Mouse (Mus musculus) adrenal gland, postnatal 25 days (tissue): ENCODE data around the gene Zbtb2. TPM values are rescaled to one million over a fixed set of nuclear protein-coding genes. Genes with fewer than 3 reads are reported as not detected.

Experiments used
- DNase-seq: peaks from one replicate; pipeline ENCODE4 v3.0.0; 2021; ENCODE audit warnings: mixed read lengths
- total RNA-seq: library from RNA; stranded (reverse); gene quantifications from 2 replicates; pipeline ENCODE4 v1.2.3, GENCODE M21; 2021

The Zbtb2 gene
- total RNA-seq, 1 experiment from 2014 or later, result 11.5 TPM

DNA sequence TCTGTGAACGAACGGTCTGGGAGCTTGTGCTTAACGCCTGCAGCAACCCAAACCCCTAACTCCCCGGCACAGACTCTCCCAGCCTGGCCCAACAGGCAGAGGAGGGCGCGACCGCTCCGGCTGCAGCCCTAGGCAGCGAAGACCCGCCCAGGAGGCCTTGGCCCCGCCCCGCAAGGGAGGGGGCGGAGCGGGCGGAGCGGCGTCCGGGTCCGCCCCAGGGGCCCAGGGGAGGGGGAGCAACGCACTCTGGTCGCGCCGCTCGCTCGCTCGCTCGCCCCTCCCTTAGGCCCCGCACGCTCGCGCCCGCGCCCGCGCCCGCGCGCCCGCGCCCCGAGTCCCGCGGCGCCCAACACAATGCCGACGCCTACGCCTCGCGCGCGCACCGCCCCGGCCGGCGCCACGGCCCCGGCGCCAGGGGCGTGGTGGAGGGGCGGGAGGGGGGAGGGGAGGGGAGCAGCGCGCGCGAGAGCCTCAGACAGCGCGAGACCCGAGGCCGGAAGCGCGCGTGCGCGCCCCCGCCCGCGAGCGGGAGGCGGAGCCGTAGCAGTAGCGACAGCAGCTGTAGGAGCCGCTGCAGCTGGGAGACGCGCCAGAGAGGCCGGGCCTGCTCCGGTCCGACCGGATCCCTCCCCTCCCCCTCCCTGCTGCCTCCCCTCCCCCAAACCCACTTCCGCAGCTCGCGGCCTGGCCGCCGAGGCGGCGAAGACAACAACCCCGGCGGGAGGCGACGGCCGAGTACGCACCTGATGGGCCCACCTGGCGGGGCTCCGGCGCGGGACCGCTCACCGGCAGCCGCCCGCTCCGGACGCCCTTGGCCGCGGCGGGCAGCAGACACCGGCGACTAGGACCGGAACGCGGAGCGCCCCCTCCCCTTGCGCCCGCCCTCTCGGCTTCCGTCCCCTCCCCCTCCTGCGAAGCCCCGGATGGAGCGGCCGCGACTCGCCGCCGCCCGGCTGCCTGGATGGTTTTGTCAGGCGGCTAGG is 1.0 kb downstream of the Zbtb2 start:
- DNase-seq, result peak; percentile 95

DNA sequence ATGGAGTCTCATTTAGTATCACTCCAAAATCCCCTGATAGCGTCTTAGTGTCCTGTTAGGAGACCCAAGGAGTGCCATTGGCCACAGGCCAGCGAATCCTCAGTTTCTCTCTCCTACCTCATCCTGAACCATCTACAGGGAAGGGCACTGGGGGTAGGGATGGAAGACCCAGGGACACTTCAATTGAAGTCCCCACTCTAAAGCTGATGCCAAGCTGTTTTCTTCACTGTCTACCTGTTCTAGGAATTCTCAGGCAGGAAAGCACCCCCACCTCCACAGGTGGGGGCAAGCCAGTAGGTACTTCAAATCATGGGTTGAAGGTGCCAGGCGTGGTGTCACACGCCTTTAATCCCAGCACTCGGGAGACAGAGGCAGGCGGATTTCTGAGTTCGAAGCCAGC is 3.7 kb downstream of the Zbtb2 start:
- DNase-seq, result no peak

DNA sequence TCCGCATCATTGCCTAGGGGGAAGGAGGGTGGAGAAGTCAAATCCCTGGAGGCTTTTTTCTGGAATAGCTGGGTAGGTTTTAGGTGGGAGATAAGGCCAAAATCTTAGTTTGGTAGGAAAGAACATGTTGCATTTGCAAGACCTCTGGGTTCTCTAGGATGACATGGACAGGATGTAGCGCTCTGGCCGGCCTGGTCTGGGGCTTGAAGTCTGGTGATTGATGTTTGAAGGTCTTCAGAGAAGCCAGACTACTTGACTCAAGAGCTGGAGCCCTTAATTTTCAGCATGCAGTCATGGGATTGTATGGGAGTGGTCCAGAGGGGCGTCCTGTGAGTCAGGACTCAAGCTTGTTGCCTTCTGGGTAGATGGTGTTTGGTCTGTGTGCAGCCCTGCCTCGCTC is 7.2 kb downstream of the Zbtb2 start:
- no peak for DNase-seq

DNA sequence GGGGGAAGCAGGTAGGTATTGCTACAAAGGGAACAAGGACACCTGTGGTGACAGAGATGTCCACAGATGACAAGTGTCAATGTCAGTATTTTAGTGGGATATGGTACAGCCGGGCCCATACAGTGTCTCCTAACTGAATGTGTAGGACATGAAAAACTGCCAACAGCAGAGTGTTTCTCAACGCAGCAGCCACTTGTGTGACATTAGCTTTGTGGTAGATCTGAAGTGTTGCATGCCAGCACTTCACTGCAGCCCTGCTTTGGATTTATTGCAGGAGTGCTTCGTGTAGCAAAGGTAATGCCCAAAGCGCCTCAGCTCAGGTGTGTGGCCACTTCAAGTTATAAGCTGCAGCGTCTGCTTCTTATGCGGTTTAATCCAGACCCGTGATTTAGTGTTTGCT is 11.0 kb downstream of the Zbtb2 start:
- DNase-seq, result no peak

DNA sequence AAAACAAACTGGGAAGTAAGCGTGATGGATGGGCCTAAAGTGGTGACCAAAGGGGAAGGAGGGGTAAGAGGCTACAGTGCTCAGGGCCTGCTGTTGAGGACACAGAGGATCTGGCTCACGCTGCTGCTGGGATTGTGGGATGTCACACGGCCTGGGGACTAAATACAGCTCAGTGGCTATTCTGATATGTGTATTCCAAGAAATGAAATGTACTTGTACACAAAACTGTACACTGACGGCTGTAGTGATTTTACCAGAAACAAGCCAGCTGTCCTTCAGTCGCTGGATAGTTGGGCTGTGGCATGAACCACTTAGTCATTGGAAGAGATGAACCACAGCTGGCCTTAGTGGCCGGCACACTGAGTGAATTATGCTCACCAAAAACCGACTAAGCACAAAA is 11.4 kb downstream of the Zbtb2 start:
- DNase-seq, result no peak

DNA sequence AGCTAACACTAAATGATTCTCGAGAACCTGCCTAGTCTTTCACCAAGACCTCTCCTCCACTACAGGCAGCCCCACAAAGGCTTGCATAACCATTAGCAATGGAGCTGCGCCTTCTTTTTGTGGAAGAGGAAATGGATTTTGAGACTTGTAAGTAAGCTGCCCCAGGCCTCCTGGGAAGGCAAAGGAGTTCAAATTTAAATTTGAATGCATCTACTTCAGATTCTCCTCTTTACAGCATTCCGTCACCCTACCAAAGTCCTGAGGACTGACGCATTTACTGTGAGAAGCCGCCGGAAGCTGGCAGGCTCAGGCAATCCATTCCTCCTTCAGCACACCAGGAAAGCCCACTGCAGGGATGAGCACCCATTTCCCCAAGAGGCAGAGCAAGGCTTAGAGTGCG is 12.6 kb downstream of the Zbtb2 start:
- DNase-seq, result no peak

DNA sequence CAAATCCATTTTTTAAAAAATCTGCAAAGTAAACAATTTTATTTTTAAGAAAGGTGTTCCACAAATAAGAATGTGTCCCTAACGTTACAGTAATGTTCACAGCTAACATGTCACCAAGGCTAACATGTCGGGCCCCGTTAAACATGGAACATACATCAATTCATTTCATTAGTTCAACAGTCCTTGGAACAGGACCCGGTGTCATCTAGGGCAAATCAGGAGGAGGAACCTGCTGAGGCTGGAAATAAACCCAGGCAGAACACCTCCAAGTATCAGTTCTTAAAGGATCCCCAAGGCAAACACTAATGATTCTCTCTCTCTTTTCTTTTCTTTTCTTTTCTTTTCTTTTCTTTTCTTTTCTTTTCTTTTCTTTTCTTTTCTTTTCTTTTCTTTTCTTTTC is 13.2 kb downstream of the Zbtb2 start:
- no peak for DNase-seq

DNA sequence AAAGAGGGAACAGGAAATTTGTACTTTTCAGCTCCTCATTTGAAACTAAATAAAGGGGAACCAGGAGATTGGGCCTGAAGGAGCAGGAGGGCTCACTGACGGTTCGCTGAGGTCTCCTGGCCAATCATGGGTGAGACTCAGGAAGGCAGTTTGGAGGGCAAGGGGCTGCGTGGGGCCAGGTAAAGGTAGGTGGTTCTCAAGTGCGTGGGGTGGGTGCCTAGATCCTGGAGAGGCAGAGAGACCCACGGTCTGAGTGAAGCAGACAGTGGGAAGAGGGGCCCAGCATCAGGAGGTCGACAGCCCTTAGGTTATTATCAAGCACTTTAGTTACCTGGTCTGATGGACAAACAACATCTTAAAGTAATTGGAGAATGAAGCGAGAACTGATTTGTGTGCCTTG is 13.7 kb downstream of the Zbtb2 start:
- DNase-seq, result no peak

DNA sequence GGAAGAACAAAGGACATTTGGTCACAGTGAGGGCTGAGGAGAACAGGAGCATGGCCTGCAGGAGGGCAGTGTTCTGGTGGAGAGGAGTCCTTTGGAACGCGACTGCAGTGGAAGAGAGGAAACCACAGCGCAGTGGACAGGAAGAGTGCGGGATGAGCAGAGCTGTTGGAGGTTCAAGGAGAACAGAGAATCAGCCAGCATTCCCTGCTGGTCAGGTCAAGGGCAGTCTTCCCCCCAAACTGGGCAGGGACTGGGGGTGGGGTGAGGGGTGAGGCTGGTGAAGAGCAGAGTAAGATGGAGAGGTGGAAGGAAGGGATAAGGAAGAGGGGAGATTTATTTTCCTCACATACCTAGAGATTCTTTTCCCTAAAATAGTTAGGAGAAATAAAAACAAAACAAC is 14.3 kb downstream of the Zbtb2 start:
- DNase-seq, result no peak

DNA sequence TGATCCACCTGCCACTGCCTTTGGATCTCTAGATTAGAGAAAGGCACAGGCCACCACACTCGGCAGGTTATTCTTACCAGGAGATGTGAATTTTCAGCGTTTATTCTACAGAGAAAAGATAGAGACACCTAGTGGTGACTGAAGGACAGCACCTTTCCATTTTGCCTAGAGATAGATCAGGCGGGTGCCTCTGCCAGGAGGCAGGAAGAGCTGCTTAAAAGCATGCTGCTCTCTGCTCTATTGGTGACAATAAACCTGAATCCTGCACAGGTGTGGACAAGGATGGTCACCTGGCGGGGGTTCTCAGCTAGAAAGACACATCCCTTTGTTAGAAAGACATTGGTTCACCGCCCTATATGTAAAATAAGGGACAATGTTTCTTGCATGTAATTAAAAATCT is 15.9 kb downstream of the Zbtb2 start:
- DNase-seq, result no peak

DNA sequence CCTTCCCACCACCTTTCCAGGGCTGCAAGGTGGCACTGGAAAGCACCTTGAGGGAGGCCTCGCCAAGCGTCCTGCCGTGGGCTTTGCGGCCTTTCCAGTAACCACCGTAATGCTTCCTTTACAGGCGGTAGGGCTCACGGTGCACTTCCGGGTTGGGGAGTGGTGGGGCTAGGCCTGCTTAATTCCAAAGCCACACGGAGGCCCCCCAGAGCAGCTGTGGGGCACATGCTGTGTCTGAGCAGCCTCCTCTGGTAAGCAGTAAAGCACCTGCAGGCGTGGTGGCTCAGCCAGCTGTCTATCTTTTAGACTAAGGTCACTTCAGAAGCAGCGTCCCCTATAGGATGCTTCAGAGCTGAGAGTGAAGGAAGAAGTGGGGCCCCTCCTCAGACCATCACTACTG is 17.8 kb downstream of the Zbtb2 start:
- no peak for DNase-seq

DNA sequence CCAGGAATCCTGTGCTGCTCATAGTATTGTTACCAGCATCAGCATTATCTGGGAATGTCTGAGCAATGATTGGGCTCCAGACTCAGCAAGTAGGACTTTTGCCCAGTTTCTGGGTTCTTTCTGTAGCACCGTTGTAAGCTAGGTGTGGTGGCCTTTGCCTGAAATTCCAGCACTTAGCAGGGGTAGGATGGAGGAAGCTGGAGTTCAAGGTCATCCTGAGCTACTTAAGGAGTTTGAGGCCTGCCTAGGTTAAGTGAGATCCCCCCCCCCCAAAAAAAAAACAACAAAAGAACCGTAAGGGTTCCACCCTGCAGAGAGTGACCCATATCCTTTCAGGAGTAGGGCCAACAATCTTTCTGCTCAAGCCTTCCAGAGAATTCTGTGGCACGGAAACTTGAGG is 23.3 kb downstream of the Zbtb2 start:
- DNase-seq, result no peak

DNA sequence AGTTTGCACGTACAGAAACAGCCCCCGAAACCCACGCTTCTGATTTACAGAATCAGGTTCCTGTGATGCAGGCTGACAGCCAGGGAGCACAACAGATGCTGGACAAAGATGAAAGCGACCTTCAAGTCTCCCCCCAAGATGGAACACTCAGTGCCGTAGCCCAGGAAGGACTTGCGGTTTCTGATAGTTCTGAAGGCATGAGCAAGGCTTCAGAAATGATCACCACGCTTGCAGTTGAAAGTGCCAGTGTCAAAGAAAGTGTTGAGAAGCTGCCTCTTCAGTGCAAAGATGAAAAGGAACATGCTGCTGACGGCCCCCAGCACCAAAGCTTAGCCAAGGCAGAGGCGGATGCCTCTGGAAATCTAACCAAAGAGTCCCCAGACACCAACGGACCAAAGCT is 30.5 kb downstream of the Zbtb2 start:
- no peak for DNase-seq

DNA sequence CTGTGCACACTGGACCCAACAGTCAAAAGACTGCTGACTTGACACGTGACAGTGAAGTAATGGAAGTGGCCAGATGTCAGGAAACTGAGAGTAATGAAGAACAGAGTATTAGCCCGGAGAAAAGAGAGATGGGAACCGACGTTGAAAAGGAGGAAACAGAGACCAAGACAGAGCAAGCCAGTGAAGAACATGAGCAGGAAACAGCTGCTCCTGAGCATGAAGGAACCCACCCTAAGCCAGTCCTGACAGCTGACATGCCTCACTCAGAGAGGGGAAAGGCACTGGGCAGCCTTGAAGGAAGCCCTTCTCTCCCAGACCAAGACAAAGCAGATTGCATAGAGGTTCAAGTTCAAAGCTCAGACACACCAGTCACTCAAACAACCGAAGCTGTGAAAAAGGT is 31.3 kb downstream of the Zbtb2 start:
- no peak for DNase-seq

DNA sequence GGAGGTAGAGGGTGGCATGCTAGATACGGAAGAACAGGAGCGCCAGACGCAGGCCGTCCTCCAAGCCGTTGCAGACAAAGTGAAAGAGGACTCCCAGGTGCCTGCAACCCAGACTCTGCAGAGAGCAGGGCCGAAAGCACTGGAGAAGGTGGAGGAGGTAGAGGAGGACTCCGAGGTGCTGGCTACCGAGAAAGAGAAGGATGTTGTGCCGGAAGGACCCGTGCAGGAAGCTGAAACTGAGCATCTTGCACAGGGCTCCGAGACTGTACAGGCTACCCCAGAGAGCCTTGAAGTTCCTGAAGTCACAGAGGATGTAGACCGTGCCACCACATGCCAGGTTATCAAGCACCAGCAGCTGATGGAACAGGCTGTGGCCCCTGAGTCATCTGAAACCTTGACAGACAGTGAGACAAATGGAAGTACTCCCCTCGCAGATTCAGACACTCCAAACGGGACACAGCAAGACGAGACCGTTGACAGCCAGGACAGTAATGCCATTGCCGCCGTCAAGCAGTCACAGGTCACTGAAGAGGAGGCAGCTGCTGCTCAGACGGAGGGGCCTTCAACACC is 31.9 kb downstream of the Zbtb2 start:
- DNase-seq, result no peak

DNA sequence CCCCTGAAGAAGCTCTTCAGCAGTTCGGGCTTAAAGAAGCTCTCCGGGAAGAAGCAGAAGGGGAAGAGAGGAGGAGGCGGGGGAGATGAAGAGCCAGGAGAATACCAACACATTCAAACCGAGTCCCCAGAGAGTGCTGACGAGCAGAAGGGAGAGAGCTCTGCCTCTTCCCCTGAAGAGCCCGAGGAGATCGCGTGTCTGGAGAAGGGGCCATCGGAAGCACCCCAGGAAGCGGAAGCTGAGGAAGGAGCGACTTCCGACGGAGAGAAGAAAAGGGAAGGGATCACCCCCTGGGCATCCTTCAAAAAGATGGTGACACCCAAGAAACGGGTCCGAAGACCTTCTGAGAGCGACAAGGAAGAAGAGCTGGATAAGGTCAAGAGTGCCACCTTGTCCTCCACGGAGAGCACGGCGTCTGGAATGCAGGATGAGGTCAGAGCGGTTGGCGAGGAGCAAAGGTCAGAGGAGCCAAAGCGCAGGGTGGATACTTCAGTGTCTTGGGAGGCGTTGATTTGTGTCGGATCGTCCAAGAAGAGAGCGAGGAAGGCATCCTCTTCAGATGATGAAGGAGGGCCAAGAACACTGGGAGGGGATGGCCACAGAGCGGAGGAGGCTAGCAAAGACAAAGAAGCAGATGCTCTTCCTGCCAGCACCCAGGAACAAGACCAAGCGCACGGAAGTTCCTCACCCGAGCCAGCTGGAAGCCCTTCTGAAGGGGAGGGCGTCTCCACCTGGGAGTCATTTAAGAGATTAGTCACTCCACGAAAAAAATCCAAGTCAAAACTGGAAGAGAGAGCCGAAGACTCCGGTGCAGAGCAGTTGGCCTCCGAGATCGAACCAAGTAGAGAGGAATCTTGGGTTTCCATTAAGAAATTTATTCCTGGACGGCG is 33.3 kb downstream of the Zbtb2 start:
- no peak for DNase-seq

DNA sequence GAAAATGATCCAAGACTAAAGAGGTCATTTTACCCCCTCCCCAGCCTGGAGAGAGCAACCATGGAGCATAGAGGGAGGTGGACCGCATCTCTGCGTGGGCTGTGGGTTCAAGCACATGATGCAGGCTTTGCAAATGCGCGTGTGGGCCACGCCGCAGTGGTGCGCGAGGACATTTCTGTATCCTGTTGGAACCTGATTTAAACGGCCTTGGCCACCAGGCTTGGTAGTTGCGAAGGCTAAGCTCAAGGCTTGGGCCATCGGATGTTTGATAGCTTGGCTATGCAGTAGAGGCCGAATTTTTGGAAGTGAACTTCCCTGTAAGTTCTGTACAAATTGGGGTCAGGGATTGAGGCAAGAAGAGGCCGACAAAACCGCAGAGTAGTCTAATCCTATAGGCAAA is 40.3 kb downstream of the Zbtb2 start:
- DNase-seq, result peak; percentile 52

DNA sequence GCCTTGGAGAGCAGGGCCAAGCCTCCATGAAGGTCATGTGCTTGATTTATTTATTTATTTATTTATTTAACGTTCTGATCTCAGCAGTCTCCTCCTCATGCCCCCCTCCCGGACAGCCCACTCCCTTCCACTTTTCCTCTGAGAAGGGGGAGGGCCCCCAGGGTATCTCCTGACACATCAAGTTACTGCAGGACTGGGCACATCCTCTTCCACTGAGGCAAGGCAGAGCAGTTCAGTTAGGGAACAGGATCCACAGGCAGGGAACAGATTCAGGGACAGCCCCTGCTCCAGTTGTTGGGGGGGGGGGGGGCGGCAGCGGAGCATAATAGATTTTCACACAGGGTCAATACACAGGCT is 40.8 kb downstream of the Zbtb2 start:
- DNase-seq, result no peak

DNA sequence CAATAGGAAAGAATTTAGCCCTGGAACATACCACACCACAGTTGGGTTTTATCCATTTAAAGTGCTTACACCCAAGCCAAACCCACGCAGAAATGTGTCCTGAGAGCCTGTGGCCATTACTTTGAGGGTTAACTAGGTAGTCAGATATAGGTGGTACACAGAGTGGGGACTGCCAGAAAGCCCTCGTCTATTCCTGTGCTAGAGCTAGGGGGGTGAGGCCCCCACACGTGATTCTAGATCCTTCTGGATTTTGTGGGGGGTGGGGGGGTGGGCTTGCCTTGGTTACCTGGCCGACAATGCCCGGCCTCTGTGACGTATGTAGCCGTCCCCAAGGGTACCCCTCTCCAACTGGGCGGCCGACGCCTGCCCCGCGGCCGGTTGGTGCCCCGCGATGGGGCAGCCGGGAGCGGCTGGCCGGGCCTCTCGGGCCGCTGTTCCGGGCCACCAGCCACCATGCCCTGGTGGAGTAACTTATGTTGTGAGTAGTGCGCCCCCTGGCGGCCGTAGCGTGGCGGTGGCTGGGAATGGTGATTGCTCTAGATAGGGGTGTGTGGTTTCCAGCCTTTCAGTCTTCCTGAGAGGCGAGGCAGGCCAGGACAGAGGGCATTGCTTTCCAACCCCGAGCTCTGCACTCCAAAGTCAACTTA is 41.3 kb downstream of the Zbtb2 start:
- peak; percentile 95 for DNase-seq

DNA sequence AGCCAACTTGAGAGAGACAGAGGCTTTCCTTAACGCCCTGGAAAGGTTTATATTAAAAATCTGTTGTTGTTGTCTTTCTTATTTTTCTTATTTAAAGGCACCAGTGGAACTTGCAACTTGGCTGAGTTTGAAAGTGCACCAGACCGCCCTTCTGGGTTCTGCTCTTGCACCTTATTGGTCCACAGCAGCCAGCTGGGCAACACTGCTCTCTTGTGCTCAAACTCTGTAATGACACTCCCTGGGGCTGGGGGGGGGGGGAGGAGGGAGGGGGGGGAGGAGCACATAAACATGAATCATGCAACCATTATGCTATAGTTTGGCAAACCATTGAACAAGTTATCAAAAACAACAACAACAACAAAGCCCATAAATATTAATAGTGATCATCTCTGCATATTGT is 46.5 kb downstream of the Zbtb2 start:
- DNase-seq, result peak; percentile 51

DNA sequence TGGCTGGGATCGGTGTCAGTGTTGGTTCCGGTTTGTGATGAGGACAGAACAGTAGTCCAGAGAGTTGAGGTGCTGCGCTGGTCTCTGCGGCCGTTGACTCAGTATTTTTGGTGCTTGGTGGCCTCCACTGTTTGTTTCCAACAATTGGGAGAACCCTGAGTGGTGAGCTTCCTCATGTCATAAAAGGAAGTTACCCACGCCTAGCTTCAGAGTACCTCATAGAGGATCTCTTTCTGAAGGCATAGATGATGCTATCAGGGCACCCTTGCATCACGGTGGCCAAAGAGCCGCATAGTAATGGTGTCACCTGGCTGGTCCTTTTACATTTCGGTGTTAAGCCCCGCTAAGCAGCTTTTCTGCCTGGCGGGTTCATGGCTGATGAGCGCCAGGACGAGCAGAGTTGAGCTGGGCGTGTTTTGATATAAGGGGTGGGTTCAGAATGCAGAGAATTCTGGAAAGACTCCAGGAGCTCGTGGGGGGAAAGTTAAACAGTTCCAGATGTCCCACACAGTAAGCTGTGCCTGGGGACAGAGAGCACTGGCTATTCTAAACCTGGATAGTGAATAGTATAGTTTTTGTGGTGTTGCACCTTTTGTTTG is 48.9 kb downstream of the Zbtb2 start:
- no peak for DNase-seq

DNA sequence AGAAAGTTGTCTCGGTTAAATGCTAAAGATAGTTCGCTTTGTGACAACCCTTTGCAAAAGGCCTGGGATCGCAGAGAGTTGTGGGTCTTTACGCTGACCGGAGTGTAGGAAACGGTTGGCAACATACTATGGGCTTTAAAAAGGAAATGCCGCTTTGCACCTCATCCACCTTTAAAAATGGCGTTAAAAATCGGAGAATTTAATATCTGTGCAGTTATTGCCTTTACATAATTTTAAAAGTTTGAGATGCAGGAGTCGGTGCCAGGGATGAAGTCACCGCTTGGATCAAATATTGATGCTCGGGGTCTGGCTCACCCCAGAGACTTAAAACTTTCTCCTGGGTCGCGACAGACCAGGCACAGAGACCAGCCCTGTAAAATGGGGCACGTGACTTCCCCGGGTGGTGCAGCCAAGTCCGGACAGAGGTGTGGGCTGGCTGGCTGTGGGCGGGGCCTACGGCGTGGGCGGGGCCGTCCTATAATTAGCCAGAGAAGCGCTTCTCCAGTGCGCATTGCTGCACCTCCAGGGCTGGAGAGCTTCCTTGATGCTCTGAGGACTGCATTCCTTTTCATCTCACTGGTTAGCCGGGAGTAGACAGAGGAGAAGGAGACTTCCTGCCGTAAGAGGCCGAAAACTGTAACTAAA is 53.7 kb downstream of the Zbtb2 start:
- peak; percentile 88 for DNase-seq
